Mouse (Mus musculus): ENCODE results near the gene Olfml2b. TPM values are rescaled to one million over a fixed set of nuclear protein-coding genes. Genes with fewer than 3 reads are reported as not detected.

The Olfml2b gene
- polyA plus RNA-seq, 1 experiment from 2014 or later = 2.1 TPM

DNA sequence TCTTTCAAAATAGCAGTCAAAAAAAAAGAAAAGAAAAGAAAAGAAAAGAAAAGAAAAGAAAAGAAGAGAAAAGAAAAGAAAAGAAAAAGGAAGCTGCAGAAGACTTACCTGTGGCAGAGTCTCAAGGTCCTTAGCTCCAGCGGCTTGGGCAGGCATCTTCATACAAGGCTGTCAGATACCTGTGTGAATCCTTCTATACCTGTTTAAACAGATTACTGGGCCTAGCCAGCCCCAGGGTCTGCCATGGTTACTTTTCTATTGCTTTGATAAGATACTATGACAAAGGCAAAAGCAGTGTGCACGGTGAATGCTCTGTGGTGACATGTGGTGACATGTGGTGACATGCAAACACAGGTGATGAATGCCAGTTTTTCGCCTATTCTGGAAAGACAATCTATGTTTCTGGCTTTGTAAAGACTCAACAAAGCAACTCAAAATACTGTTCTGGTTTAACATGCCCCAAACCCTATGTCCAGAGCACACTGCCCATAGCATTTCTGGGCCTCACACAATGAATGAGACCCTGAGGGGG lies 56.2 kb downstream of the Olfml2b start:
- H3K27ac ChIP-seq = no peak overlapping the region
- 65% methylated on average over 3 of the region's 3 CpGs for WGBS (ENCODE audit: insufficient replicate concordance)
- ATAC-seq = no peak
- H3K4me3 ChIP-seq = no peak overlapping the region
- no peak overlapping the region for H3K9ac ChIP-seq
- no peak overlapping the region for H3K4me2 ChIP-seq
- no peaks in the 10 kb centered on the region for H3K27me3 ChIP-seq (replicated peaks)
- no peaks in the 10 kb centered on the region for H3K4me1 ChIP-seq
- no peaks in the 10 kb centered on the region for H3K36me3 ChIP-seq
- H3K9me3 ChIP-seq (replicated peaks) = no peaks in the 10 kb centered on the region

DNA sequence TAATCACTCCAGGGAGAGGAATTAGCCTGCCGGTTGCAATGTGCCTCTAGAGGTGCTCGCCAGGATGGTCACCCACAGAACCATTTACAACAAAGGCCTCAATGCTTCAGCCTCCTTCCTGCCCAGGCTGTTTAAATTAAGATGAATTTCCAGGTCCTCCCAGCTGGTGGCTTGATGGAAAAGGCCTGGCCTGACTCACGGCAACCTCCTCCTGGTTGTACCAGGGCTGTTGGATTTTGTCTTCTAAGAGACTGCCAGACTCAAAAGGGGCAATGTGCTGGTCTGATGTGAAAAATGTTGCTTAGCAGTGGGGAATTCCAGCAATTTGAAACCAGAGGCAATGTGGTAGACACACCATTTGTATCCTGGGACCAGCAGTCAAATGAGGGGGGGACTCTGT lies 56.8 kb downstream of the Olfml2b start:
- no peak for ATAC-seq
- WGBS (ENCODE audit: insufficient replicate concordance) = 76% methylated on average over 3 of the region's 3 CpGs
- H3K27ac ChIP-seq = no peak overlapping the region

DNA sequence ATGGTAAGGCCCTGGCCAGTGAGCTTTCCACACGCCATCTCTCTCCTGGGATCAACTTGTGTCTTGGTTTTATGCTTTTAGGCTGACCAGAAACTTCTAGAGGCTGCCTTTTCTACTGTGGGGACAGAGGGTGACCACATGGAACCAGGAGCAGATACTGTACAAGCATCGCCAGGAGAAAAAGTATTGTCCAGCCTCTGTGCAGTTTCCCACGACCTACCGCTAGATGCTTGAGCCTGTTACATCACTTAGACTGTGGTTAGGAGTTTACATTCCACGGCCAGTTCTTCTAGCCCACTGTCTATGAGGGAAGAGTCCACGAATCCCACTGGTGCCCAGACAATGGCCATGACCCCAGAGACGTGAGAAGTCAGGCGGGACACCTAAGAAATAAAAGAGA lies 57.2 kb downstream of the Olfml2b start:
- Histone ChIP-seq H3K27ac (no peak overlapping the region), H3K36me3 (no peaks in the 10 kb centered on the region), H3K4me1 (no peaks in the 10 kb centered on the region), H3K4me2 (no peak overlapping the region), H3K27me3 (replicated peaks) (no peaks in the 10 kb centered on the region), H3K4me3 (no peak overlapping the region), H3K9ac (no peak overlapping the region), H3K9me3 (replicated peaks) (no peaks in the 10 kb centered on the region)
- 61% methylated on average over 8 of the region's 8 CpGs for WGBS (ENCODE audit: insufficient replicate concordance)
- no peak for ATAC-seq

More for the DNA sequence above, 56.8 kb downstream of the Olfml2b start:
- H3K9me3 ChIP-seq (replicated peaks) = no peaks in the 10 kb centered on the region
- H3K27me3 ChIP-seq (replicated peaks) = no peaks in the 10 kb centered on the region
- no peak overlapping the region for H3K9ac ChIP-seq
- H3K36me3 ChIP-seq = no peaks in the 10 kb centered on the region
- H3K4me2 ChIP-seq = no peak overlapping the region
- no peaks in the 10 kb centered on the region for H3K4me1 ChIP-seq
- H3K4me3 ChIP-seq = no peak overlapping the region

DNA sequence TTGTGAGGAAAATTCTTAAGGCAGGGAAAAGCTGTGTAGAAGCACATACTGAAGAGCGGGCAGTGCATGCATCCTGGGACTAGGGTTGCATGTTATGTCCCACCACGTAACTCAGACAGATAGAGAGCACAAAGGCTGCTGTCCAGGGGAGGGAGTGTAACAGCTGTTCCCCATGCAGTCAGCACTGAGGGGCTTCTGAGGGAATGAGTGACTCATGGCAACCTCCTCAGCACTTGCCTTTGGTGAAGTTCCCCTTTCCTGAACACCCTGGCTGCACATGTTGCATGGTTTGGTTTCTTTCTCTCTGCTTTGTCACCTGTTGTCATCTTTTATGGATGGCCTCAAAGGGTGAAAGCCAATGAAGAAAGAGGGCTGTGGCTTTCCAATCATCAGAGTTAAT lies 57.9 kb downstream of the Olfml2b start:
- Histone ChIP-seq H3K36me3 (no peaks in the 10 kb centered on the region), H3K27ac (no peak overlapping the region), H3K9ac (no peak overlapping the region), H3K4me2 (no peak overlapping the region), H3K4me3 (no peak overlapping the region), H3K27me3 (replicated peaks) (no peaks in the 10 kb centered on the region), H3K9me3 (replicated peaks) (no peaks in the 10 kb centered on the region), H3K4me1 (no peaks in the 10 kb centered on the region)
- no peak for ATAC-seq
- WGBS (ENCODE audit: insufficient replicate concordance) = 52% methylated on average over 2 of the region's 2 CpGs

DNA sequence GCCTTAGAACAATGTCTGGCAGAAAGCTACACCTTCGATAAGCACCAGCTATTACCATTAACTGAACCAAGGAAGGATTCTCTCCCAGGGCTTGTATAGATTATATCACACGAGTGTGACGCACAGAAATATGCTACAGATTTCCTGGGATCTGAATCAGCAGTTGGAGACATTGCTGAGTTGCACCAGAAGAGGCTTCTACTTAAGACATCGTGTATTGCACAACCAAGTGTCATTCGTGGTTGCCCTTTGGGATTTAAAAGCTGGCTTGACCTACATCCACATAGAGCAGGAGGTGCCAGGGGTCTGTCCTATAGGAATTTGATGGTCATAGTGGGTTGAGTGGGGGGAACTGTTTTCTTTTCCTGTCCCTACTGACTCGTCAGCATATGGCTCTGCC lies 58.6 kb downstream of the Olfml2b start:
- H3K9me3 ChIP-seq (replicated peaks) = no peaks in the 10 kb centered on the region
- H3K4me2 ChIP-seq = no peak overlapping the region
- ATAC-seq = no peak
- no peaks in the 10 kb centered on the region for H3K27me3 ChIP-seq (replicated peaks)
- no peak overlapping the region for H3K4me3 ChIP-seq
- H3K27ac ChIP-seq = no peak overlapping the region
- no peak overlapping the region for H3K9ac ChIP-seq
- peaks cover 5% of the 10 kb centered on the region for H3K36me3 ChIP-seq
- WGBS (ENCODE audit: insufficient replicate concordance) = 58% methylated on average over 6 of the region's 6 CpGs
- H3K4me1 ChIP-seq = no peaks in the 10 kb centered on the region

DNA sequence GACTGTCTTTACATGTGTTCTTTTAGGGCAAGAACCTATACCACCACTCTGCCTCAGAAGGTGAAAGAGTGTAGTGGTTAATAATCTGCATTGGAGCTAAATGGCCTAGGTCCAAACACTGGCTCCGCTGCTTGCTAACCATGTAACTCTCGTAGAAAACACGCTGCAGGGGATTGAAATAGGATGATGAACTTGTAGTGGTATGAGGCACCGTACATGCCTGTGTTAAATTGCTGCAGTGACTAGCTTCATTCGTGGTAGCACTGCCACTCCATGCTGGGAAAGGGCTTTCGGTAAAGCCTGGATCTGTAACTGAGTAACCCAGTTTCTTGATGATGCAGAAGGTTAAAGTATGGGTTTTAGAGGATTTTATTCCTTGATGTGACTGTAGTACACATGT lies 59.8 kb downstream of the Olfml2b start:
- Histone ChIP-seq H3K27ac (no peak overlapping the region), H3K36me3 (peaks cover 16% of the 10 kb centered on the region), H3K9me3 (replicated peaks) (no peaks in the 10 kb centered on the region), H3K27me3 (replicated peaks) (no peaks in the 10 kb centered on the region), H3K4me1 (no peaks in the 10 kb centered on the region), H3K4me3 (no peak overlapping the region), H3K9ac (no peak overlapping the region), H3K4me2 (no peak overlapping the region)
- 81% methylated on average over 6 of the region's 6 CpGs for WGBS (ENCODE audit: insufficient replicate concordance)
- no peak for ATAC-seq

DNA sequence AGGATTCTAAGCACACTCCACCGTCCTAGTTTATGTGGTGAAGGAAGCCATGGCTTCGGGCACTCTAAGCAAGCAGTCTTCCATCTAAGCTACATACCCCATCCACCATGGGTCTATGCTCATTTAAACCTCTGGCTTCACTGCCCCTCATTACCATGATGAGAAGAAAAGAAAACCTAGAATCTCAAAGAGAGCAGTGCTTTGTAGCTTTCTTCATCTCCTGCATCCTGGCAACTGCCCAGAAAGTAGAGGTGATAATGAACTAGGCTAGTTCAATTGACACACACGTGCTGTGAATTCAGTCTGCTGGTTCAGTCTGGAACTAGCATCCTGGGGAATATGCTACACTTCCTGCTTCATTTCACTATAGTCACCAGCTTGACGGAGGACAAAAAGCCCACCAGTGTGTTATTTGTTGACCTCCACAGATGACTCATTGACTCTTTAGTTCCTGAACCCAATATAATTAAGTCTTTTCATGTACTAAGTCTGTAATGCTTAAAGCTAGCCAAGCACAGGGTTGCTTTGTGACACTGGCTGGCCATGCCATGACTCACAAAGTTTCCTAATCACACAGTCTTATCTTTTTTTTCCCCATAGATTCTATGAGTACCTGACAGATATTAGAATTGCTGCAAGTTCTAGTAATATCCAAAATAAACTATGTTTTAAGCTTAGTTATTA lies 60.7 kb downstream of the Olfml2b start:
- ATAC-seq = no peak
- no peak overlapping the region for H3K27ac ChIP-seq
- 73% methylated on average over 4 of the region's 4 CpGs for WGBS (ENCODE audit: insufficient replicate concordance)

DNA sequence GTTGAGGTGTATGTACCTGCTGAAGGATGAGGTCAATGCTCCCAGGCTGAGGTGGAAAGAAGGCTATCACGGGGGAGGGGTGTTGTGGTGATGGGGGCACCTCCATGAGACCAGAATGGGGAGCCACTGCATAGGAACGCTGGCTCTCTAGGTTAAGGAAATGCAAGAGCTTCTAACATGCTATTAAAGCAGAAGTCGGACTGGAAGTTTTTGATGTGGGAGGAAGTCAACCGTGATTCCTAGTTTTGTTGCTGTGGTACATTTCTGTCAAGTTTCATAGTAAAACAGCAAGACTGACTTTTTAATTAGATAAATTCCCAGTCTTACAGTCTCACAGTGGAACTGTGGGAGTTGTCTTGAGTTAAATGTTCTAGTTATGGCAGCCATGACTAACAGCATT lies 61.7 kb downstream of the Olfml2b start:
- no peak for ATAC-seq
- no peak overlapping the region for H3K4me2 ChIP-seq
- peaks cover 13% of the 10 kb centered on the region for H3K4me1 ChIP-seq
- peaks cover 22% of the 10 kb centered on the region for H3K36me3 ChIP-seq
- no peaks in the 10 kb centered on the region for H3K27me3 ChIP-seq (replicated peaks)
- H3K27ac ChIP-seq = no peak overlapping the region
- no peaks in the 10 kb centered on the region for H3K9me3 ChIP-seq (replicated peaks)
- no peak overlapping the region for H3K4me3 ChIP-seq
- H3K9ac ChIP-seq = no peak overlapping the region
- 68% methylated on average over 4 of the region's 4 CpGs for WGBS (ENCODE audit: insufficient replicate concordance)

More for the DNA sequence above, 60.7 kb downstream of the Olfml2b start:
- Histone ChIP-seq H3K27me3 (replicated peaks) (no peaks in the 10 kb centered on the region), H3K4me2 (no peak overlapping the region), H3K9me3 (replicated peaks) (no peaks in the 10 kb centered on the region), H3K36me3 (peaks cover 22% of the 10 kb centered on the region), H3K4me1 (peaks cover 7% of the 10 kb centered on the region), H3K4me3 (no peak overlapping the region), H3K9ac (no peak overlapping the region)

DNA sequence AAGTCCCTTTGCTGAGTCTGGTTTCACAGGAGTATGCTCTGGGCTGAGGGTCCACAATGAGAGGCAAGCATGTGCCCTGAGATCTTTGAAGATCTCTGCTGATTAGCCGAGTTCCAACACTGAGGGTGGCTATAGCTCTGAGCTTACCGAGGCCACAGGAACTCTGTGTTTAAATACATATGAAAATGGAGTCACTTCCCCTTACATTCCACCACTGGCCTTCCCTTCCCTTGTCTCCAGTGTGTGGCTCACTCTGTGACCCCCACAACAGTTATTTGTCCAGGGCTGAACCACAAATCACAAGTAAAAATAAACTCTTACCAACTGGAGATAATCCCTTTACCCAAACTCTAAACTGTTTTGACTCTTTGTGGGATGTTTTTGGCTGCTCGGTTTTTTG lies 64.7 kb downstream of the Olfml2b start:
- Histone ChIP-seq H3K27ac (0 out of 2 replicates have a peak overlapping the region, but pooled peaks have one; percentile 22), H3K4me2 (no peak overlapping the region), H3K4me3 (no peak overlapping the region), H3K9me3 (replicated peaks) (no peaks in the 10 kb centered on the region), H3K9ac (no peak overlapping the region), H3K36me3 (peaks cover 22% of the 10 kb centered on the region), H3K27me3 (replicated peaks) (no peaks in the 10 kb centered on the region), H3K4me1 (peaks cover 13% of the 10 kb centered on the region)
- 44% methylated on average over 3 of the region's 3 CpGs for WGBS (ENCODE audit: insufficient replicate concordance)
- no peak for ATAC-seq

DNA sequence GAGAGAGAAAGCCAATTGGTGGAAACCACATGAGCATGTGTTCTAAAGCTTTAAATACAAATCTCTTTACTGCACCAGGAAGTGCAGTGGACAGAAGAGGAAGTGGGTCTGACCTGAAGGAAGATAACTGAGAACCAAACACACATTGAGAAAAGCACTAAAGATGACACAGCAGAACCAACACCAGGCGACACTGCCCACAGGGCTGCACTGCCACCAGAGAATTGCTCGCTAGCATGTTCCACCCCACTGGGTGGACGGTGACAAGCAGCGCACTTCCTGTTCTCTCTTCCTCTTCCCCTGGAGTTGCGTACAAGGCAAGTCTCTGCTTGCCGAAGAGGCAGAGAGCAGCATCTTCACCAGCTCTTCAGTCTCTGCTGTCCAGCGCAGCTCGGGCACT lies 65.1 kb downstream of the Olfml2b start:
- Histone ChIP-seq H3K4me2 (no peak overlapping the region), H3K4me1 (peaks cover 13% of the 10 kb centered on the region), H3K27ac (no peak overlapping the region), H3K9ac (no peak overlapping the region), H3K36me3 (peaks cover 22% of the 10 kb centered on the region), H3K4me3 (no peak overlapping the region), H3K27me3 (replicated peaks) (no peaks in the 10 kb centered on the region), H3K9me3 (replicated peaks) (no peaks in the 10 kb centered on the region)
- ATAC-seq = peak; percentile 60
- 28% methylated on average over 8 of the region's 8 CpGs for WGBS (ENCODE audit: insufficient replicate concordance)

DNA sequence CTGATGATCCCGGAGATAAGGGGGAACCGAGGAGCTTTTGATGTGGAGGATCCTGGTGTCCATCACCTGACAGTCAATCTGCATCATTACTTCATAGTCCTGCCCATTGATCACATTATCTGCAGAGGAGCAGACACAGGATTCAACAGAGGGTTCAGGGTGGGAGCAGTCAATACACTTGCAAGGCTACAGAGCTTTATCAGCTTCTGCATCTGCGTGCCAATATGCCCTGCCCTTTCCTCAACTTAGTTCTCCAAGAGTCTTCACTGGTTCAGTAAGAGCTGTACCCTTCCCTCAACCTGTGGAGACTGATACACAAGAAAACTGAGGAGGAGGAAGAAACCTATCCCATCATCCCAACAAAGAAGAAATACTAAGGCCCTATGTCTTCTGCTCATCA lies 65.6 kb downstream of the Olfml2b start:
- Histone ChIP-seq H3K27me3 (replicated peaks) (no peaks in the 10 kb centered on the region), H3K4me3 (no peak overlapping the region), H3K27ac (no peak overlapping the region), H3K4me2 (no peak overlapping the region), H3K36me3 (peaks cover 22% of the 10 kb centered on the region), H3K9me3 (replicated peaks) (no peaks in the 10 kb centered on the region), H3K4me1 (peaks cover 13% of the 10 kb centered on the region), H3K9ac (no peak overlapping the region)
- ATAC-seq = 0 out of 2 replicates have a peak, but pooled peaks have one; percentile 35
- 30% methylated on average over 3 of the region's 3 CpGs for WGBS (ENCODE audit: insufficient replicate concordance)

DNA sequence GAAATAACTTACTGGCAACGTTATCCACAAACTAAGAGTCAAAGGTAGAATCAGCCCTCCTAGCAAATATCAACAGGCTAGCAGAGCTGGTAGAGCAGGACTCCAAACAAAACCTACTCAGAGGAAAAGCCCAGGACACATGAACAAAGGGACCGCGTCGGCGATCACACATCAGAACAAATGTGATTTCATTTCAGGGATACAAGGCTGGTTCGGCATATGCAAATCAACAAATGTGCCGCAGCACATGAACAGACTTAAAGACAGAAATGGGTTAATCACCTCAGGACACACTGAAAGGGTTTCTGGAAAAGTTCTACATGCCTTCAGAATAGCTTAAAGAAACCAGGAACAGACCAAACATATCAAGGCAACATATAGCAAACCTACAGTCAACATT lies 67.4 kb downstream of the Olfml2b start:
- no peak overlapping the region for H3K4me2 ChIP-seq
- H3K4me3 ChIP-seq = no peak overlapping the region
- WGBS (ENCODE audit: insufficient replicate concordance) = 89% methylated on average over 7 of the region's 7 CpGs
- H3K36me3 ChIP-seq = peaks cover 22% of the 10 kb centered on the region
- H3K4me1 ChIP-seq = peaks cover 13% of the 10 kb centered on the region
- no peak overlapping the region for H3K9ac ChIP-seq
- no peak for ATAC-seq
- H3K27ac ChIP-seq = no peak overlapping the region
- no peaks in the 10 kb centered on the region for H3K9me3 ChIP-seq (replicated peaks)
- no peaks in the 10 kb centered on the region for H3K27me3 ChIP-seq (replicated peaks)
